Mouse (Mus musculus) T-helper 17 cell (primary cell): ENCODE data around the gene Scgb2b7.
"Not testable (repeated sequence)": the region's sequence is repeated elsewhere in the genome, so short reads cannot be mapped to it uniquely, and the experiment has no call there.

ENCODE experiments used
- in situ Hi-C, 2 experiments: fragments of 300-600 bp; cut with MboI, MseI; formaldehyde crosslinking; loops; 1 replicate in 1 of 2; 2 replicates in 1 of 2; pipeline ENCODE4 v1.15.1; 2025; ENCODE audit warnings: high pct_unique_total_duplicates in 2 of 2

The Scgb2b7 gene

DNA sequence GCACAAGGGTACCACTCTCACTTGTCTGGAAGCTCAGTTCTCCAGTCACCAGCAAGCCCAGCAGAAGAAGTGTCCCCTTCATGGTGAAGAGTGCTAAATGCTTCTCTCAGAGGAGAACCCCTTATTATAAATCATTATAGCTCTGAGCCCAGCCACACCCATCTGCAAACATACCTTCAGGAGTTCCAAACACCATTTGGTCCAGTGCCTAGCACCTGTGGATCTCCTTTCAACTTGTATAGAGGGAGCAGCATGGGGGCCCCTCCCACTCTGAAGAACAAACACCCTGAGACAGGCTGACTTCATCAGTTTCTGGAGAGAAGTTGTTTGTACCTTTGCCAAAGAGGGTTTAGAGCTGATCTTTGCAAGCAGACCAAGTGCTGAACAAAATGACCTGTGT, at the start of gene Scgb2b7:
Scgb2b7 (minus strand) TSS at position 101 of the 400 bp plus-strand sequence.
- in situ Hi-C loops: not testable (repeated sequence)

DNA sequence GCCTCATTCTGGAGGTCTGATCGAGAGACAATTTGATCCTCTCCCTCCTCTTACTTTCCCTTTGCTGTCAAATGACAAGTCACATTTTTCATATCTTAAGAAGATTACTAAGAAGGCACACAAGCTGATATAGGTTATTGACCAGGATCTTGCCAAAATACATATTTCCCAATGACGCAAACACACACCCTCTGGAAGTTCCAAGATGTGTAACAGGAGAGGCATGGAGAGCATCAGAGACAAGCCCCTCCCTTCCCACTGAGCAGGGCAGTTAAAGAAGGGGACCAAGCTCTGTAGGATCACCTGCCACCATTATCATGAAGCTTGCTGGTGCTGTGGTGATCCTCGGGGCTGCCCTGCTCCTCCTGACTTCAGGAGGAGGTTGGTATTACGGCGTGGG, 6.8 kb upstream of the Scgb2b7 start, which contains the start of gene Scgb1b7:
Scgb1b7 (plus strand) TSS at position 301 of the 400 bp plus-strand sequence.
- in situ Hi-C loops: loop anchor here in 1 of 2 experiments (5.0 kb wide), 1 partner anchor 730 kb away; the partner anchor contains the start of gene Scgb1b29
